Mouse (Mus musculus): ENCODE measurements around the gene Pex7.
"Not testable (repeated sequence)": the region's sequence is repeated elsewhere in the genome, so short reads cannot be mapped to it uniquely, and the experiment has no call there.

Pex7 gene

DNA sequence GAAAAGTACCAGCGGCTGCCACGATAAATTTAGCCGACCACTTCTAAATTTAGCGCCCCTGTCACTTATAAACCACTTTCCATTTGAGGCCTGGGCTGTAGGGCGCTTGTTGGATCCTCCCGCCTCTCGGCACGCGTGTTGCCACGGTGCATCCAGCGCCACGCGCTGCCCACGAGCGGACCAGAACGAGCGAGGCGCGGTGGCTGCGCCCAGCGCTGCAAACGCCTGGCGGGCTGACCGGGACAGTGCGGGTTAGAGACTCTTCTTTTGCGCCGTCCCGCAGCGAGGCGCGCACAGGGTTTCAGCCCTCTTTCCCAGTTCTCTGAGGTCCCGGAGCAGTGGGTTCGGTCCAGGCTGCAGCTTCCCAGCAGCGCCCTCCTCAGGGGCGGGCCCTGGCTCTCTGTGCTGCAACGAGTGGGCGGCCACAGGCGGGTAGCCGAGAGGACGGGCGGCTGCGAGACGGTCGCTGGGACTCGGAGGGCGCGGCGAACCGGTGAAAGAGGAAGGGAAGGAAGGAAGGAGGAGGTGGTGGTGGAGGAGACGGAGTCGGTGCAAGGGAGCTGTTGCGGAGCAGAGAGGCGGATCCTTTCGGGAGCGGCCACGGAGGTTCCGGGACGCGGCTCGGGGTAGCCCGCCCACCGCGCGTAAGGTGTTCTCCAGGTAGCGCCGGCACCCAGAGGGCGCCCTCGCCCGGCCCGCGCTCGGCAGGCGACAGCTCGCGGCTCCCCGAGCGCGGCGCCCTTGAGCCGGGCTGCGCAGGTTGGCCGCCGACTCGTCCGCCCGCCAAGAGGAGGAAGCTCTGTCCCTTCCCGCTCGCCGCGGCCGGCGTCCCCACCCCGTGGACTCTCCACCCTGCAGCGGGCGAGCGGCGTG is 26.3 kb upstream of the Pex7 start:
- DNase-seq (ENCODE audit: low spot score): peak; percentile 77

DNA sequence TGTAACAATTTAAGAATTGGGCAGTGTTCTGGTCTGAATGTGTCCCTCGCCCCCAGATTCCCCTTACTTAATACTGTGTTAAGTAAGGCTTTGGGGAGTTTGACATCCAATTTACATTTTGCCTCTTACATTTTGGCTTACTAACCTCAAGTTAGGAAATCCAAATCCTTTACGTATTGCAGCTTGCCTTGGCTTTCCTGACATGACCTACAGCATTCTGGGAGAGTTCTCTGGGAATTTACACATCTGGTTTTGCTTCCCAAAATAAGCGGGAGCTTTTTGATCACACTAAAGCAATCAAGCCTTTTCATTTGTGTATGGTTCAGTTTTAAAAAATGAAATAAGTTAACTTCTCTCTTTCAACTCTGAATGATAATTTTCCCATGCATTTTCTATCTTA is 25.5 kb upstream of the Pex7 start:
- DNase-seq (ENCODE audit: low spot score): no peak

DNA sequence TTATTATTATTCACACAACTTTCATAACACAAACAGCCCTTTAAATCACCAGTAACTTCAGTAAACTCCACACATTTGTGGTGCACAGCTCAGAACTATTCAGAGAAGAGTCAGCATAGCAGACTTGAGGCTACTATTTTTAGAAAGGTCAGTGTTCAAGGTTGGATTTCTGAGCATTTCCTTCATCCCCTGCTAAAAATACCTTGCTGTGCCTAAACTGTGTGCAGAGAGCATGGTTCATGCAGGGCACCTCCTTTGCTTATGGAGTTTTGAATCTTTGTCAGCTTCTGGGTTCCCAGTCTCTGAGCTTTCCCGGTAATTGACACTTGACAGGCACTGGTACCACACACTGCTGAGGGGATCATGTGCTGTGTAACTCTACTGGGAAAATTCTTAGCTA is 20.7 kb upstream of the Pex7 start:
- no peak for DNase-seq (ENCODE audit: low spot score)

DNA sequence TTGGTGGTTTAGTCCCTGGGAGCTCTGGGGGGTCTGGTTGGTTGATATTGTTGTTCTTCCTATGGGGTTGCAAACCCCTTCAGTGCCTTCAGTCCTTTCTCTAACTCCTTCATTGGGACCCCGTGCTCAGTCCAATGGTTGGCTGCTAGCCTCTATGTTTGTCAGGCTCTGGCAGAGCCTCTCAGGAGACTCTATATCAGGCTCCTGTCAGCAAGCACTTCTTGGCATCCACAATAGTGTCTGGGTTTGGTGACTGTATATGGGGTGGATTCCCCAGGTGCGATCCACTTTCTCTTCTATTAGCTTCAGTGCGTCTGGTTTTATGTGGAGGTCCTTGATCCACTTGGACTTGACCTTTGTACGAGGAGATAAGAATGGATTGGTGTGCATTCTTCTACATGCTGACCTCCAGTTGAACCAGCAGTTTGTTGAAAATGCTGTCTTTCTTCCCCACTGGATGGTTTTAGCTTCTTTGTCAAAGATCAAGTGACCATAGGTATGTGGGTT is 19.0 kb upstream of the Pex7 start:
- DNase-seq (ENCODE audit: low spot score): not testable (repeated sequence)

DNA sequence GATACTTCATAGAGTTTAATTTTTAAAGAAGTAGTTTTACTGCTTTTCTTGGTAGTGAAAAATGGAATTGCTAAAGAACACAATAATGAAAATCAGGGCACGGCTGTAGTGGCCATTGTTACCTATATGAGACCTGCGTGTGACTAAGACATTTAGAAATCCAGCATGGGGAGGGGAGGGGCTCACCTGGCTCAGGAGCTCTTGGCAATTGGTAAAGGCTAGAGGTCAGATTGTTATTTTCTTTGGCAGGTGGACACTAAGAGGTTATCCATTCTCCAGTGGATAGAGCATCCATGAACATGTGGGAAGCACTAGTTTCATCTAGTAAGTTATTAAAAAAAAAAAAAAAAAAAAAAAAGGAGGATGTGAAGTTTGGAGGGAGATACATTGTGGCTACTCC is 16.8 kb upstream of the Pex7 start:
- no peak for DNase-seq (ENCODE audit: low spot score)

DNA sequence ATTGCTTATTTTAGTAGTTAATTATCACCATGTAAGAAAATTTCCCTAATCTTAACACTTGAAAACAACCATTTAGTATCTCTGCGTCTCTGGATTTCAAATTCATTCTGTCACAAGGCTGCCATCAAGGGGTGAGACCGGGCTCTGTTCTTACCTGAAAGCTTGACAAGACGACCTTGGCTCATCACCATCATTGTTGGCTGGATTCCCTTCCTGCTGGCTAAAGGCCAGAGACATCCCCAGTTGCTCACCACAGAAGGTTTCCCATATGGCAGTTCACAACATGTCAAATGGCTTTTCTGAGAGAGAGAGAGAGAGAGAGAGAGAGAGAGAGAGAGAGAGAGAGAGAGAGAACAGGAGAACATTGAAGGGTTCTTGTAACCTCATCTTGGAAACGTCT is 14.9 kb upstream of the Pex7 start:
- no peak for DNase-seq (ENCODE audit: low spot score)

DNA sequence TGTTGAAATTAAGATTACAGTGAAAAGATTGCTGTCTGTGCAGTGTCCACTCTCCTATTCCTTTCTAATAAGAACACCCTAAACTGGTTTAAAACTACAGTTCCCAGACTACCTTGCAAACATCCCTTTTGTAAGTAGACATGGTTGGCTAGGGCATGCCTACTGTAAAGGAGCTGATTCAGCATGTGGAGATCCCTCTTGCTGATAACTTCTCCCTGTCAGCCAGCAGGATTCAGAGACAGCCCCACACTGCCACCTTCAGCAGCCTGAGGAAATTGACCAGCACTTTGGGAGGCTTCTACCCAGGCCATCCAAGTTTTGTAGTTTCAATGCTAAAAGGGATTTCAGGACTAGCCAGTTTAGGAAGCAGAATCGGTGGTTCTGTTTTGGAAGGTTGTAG is 7.8 kb upstream of the Pex7 start:
- DNase-seq (ENCODE audit: low spot score): peak; percentile 50

DNA sequence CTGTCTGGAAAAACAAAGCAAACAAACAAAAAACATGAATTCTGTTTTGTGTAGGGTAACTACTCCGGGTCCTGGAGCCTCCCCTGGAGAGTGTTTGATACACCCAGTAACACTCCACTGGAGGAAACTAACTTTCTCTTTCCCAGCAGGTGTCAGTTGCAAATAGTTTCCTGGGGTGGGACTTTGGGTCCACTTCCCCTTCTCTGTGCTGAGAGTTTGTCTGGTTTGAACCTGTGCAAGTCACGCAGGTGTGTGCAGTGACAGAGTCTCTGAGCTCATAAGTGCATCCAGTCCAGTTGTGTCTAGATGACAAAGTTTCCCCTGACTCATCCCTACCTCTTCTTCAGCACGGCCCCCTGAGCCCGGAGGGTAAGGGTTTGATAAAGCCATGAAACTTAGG is 6.3 kb upstream of the Pex7 start:
- no peak for DNase-seq (ENCODE audit: low spot score)

DNA sequence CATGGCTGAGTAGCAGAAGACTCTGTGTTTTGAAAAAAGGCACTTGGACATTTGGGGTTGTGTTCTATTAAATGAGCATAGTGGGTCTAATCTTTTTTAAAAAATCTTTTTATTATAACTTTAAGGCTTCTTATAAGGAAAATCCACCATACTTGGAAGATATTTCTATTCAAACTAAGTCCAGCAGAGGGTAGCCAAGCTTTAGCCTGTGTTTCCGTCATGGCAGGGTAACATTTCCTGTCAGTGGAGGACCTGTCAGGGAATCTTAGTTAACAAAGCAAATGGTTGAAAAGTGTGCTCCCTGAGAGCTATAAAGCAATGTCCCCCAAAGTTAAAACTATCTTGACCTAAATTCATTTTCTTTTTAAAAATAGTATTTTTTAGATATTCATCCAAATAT is 4.1 kb upstream of the Pex7 start:
- DNase-seq (ENCODE audit: low spot score): no peak

DNA sequence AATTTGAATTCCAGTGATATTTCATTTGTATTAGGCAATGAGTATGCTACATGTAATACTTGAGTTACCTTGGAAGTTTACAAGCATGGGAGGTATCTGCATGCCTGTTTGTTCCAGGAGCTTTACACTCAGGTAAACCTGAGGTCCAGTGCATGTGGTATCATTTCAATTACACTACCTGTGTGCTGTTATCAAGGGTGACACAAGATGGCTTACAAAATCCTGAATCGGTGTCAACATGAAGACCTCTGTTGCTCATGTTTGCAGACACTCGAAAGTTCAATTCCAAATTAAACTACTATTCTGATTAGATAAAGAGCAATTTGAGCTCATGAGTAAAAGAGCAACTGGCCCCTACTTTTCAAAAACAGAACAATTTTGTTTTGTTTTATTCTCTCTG is 3.0 kb upstream of the Pex7 start:
- DNase-seq (ENCODE audit: low spot score): no peak

DNA sequence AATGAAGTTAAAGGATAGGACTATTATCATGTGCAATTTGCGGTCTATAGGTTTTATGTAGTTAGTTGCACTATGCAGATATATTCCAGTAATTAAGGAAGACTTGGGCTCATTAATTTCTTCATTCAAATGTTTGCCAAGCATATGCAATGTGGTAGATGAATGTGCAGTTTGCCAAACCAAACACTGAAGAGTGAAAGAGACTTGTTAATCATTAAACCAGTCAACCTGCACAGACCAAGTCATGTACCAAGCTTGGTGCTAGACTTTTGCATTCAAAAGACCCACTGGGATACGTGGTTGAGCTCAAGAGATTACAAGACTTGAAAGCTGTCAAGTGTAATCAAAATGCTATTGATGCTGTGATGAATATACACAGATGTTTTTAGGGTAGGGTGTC is 587 bp upstream of the Pex7 start:
- no peak for DNase-seq (ENCODE audit: low spot score)

DNA sequence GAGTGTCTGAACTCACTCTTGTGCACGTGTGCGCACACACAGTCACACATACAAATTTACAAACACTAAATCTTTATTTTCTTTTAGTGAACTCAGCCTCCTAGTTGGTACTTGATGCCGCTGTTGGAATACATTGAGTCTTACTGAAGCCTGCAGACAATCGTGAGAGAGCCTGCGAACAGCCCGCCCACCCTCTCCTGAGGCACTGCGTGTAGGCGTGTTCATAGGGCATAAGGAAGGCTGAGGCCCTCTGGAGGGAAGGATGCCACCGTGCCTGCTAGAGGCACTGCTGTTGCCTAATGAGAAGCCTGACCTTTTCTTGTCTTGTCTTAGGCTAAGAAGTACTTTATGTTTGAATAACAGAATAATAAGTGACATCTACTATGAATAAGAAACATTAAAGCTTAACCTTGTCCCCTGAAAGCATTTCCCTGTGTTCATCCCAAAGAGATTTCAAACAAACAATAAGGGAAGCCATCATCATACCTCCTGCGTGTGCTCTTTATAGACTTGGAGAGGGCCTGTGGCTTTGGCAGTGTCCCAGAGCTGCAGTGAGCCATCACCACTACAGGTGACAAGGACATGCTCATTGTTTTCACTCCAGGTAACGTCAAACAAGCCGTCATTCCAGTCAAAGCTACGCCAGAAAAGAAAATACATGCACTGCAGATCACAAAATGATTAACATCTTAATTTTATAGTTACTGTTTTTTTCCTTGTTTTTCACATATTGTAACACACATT is 3.2 kb downstream of the Pex7 start:
- DNase-seq (ENCODE audit: low spot score): no peak

DNA sequence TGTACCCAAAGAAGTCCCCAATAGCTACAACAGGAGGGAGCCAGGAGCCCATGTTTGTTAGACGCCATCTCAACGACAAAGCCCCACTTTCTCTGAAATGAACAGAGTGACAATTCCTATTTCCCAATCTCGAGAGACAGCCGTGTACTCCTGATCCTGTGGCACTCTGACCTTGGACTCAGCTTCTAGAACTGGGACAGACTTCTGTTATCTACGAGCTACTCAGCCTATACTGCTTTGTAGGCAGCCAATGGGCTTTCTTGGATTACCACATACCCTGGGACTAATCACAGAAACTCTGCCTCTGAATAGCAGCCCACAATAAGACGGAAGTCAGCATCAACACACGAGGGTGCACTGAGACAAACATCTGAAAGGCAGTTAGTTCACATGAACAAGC is 5.5 kb downstream of the Pex7 start:
- DNase-seq (ENCODE audit: low spot score): no peak

DNA sequence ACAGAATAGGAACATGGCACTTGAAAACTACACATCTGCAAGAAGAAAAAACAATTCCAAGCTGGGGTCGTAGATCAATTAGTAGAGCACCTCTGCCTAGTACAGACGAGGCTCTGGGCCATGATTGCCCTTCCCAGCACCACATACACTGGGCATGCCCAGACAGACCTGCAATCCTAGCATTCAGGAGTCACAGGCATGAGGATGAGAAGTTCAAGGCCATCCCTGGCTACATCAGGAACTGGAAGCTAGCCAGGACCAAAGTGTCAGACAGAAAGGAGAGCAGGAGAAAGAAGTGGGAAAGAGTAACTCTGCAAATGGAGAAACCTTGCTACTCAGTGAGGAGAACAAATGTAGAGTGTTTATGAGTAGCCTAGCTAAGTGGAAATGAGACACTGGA is 7.3 kb downstream of the Pex7 start:
- DNase-seq (ENCODE audit: low spot score): no peak

DNA sequence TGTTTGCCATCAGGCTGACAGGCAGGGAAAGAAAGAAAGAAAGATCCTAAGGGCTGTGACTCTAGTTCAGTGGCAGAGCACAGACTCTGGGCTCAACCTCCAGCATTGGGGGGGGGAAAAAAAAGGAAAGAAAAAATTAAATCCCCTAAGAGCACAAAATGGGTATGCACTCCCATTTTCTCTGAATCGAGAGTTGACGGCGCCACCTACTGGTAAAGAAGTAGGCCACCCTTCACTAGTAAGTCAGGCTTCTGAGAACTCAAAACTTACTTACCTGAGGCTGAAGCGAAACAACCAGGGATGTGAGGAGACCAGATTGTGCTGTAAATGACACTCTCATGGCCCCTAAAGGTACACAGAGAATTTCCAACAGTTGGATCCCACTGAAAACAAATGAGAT is 13.5 kb downstream of the Pex7 start:
- DNase-seq (ENCODE audit: low spot score): peak; percentile 24

DNA sequence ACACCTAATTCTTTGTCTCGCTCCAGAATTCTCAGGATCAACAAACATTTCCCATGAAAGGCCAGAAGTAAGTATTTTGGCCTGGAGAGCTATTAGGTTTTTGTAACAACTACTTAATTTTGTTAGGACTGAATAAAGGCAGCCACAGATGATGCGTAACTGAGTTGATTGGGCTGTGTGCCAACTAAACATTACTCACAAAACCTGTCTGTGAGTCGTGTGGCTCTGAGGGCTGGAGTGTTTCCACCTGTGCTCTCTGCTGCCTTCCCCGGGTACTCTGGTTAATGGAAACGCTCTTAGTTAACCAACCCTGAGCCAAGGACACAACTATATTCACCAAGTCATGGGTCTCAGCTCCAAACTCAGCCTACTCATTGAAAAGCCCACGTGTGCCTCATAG is 14.3 kb downstream of the Pex7 start:
- DNase-seq (ENCODE audit: low spot score): peak; percentile 6

DNA sequence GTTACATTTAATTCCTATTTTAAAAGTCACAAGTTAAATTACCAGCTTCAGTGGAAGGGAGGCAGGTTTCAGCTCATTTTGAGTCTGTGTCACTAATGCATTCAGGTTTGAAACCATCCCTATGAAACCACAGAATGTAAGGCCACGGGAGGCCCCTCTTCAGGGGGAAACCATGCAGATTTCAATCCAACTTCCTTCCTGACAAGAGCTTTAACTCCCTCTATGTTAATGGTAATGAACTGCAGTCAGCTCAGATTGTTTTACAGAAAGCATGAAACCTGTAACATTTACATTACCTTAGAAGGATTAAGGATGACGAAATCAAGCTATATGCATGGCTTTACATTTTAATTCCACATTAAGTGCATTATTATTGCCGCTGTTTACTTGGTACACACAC is 15.8 kb downstream of the Pex7 start:
- no peak for DNase-seq (ENCODE audit: low spot score)

DNA sequence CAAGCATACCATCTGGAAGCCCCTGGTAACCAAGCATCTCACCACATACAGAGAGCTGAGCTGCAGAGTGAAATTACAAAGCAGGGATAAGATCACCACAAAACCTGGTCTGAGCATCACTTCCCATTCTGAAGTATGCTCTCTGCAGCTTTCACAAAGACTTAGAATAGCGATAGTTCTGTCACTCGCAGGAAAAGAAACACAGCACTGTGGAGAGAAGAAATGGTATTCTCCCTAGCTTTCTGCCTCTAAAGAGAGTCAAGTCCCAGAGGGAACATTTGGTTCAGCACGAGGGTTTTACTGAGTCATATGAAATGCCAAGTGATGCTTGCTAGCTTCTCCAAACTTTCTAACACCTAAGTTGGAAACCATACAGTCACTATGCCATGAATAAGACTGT is 17.6 kb downstream of the Pex7 start:
- no peak for DNase-seq (ENCODE audit: low spot score)

DNA sequence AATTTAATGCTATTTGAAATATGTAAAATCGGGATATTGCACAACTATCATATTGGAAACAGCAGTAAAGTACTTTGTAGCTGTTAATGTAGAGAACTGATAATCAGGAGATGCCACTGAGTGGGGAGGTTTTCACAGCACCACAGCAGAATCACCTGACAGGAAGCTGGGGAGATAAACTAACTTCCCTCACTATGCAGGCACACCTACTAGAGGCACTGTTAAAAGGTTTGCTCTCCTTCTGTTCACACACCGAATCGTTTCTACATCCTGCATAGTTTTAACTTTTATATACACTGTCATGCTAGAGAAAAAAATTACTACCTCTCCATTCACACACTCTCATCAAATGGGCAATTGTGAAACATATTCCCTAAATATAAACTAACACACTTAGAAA is 21.2 kb downstream of the Pex7 start:
- no peak for DNase-seq (ENCODE audit: low spot score)

DNA sequence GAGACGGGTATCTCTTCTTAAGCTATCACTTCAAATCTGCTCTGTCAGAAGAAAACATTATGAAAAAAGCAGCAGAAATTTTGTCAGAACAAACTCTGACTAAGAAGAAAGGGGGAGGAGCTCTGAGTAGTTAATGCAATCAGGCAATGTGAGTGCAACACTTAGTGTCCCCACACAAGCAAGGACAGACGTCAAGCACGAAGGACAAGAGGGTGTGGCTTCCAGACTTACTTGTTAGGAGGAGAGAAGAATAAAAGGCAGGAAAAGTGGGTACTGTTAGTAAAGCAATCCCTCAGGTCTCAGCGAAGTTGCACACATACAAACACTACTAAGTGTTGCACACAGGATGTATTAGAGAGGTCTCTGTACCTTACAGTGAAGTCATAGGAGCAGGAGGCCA is 23.1 kb downstream of the Pex7 start:
- no peak for DNase-seq (ENCODE audit: low spot score)

DNA sequence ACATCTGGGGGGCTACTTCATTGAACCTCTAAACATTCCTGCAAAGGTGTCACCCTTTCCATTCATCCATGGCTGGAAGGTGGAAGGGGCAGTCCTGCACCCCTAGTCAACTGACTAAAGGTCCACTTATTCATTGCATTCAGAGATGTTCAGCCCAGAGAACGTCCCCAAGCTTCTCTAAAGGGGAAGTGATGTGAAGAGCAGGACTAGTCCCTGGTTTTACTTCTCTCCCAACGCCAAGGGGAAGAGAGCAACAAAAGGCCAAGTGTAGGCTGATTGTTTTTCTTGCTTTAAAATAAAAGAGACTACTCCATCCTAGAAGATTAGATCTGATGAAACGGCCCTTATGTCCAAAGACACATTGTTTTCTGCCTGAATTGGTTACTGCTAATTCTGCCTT is 27.1 kb downstream of the Pex7 start:
- DNase-seq (ENCODE audit: low spot score): no peak

DNA sequence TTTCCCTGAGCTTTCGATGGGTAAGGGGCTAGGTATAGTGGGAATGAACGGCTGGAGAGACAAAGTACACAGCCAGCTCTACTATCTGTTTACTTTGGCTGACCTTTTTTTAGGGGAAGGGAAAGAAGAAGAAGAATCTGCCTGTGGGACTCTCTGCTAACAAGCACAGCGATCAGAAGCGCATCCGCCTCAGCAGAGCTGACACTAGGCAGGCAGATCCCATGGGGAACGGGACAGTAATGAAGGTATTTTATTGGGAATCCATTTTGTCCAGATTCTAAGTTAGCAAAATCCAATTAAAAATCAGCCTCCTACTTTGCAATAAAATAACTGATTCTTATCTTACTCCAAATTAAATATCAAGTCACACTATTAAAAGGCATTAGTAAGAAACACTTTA is 28.3 kb downstream of the Pex7 start:
- DNase-seq (ENCODE audit: low spot score): no peak

DNA sequence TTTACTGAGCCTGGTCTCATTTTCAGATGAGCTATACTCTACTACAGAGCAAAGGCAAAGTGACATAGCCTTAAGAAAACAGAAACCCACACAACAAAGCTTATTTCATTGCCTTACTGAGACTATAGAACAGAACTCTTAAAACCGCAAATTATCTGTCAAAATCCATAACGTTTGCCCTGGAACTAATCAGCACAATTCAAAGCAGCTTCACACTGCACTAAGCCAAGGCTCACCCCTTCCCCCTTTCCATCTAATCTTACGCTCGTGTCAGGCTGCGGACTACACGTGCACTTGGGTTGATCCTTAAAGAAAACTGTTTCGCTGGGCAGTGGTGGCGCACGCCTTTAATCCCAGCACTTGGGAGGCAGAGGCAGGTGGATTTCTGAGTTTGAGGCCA is 29.8 kb downstream of the Pex7 start:
- no peak for DNase-seq (ENCODE audit: low spot score)

DNA sequence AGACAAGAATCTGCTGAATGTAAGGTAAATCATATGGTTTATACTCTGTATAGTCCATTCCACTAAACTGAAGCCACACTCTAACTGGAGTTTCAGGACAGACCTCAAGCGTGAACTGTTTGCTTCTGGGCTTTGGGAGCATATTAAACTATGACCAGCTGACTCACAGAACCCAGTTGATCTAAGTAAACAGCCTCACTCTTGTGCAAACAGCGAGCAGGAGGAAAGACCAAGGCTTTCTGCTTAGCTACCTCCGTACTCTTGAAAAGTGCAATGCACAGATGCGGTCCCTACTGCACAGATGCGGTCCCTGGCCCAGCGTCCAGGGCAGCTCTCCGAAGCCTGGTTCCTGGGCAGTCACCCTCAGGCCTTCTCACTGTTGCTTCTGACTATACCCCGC is 30.2 kb downstream of the Pex7 start:
- no peak for DNase-seq (ENCODE audit: low spot score)

All from urinary bladder, postnatal 25 days (tissue).